Mouse (Mus musculus) gonadal fat pad, adult 2 months (tissue): ENCODE measurements around the gene Fam234b. TPM values are rescaled to one million over a fixed set of nuclear protein-coding genes. Genes with fewer than 3 reads are reported as not detected.

ENCODE experiments used
- DNase-seq: peaks from one replicate; pipeline ENCODE4 v3.0.0-alpha.2; 2012; ENCODE audit warnings: low read depth
- polyA plus RNA-seq: library from polyadenylated mRNA; depleted of rRNA; stranded (reverse); fragments of >200 nt; gene quantifications from 2 replicates; pipeline ENCODE4 v1.2.3, GENCODE M21; 2012

The Fam234b gene
- polyA plus RNA-seq, 1 experiment, result 16.7 TPM

DNA sequence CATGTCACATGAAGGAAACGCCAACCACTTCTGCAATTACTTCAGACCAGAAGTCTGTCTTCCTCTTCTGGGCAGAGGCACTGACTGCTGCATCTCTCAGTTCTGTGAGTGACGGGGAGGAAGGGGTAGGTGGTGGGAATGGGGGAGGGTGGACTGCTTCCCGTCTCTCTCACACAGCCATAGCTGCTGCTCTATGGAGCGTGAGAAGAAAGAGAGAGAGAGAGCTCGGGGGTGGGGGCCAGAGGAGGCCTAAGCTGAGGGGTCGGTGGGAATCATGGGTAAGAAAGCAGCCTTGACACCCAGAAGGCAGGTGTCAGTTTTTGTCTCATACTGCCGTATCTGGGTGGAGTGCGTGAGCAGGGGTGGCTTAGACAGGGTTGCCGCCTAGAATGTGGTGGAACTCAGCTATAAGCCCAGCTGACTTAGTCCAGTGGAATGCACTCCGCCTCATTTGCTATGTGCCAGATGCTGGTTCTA is 30.7 kb downstream of the Fam234b start:
- DNase-seq, result no peak

DNA sequence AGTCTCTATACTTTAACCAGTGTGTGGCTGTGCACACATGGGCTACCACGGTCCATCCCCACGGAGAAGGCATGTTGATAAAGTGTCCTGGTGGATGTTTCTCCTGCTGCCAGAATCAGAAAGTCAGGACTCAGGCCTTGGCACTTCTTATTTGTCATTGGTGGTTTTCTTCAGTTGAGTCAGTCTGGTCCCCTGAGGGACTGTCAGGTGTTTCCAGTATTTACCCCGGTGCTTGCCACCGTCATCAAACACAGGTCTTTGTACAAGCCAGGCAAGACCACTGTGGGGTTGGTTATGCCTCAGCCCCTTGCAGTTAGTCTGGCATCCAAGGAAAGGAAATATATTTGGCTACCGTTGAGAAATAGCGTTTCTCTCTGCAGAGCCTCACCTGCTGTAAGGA is 32.8 kb downstream of the Fam234b start:
- no peak for DNase-seq

DNA sequence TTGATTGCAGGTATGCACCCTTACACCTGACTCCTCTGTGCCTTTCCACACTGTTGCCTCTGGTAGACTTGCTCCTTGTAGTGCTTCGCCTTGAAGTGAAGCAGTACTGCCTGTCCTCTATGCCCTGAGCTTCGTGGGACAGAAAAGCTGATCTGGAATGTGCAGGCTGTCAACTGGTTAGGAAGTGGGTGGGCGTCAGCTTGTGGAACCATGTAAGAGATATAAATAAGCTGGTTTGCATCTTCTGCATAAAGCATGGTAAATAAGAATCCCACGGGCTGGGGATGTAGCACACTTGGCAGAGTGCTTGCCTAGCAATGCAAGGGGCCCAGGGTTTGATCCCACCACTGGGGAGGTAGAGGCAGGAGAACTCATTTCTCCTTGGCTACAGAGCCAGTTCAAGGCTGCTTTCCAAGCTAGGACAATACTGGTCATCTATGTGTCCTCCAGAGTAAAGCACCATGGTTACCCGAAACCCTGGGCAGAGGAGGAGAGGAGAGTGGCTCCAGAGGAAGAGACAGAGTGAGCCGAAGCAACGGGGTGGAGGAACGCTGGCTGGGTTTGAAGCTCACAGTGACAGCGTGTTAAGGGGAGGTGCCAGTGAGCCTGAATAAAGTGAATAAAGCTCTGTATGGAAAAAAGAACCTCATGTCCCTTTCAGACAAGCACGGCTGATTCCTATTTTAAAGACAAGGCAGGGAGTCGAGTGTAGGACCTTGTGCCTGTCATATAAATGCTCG is 34.8 kb downstream of the Fam234b start:
- no peak for DNase-seq

DNA sequence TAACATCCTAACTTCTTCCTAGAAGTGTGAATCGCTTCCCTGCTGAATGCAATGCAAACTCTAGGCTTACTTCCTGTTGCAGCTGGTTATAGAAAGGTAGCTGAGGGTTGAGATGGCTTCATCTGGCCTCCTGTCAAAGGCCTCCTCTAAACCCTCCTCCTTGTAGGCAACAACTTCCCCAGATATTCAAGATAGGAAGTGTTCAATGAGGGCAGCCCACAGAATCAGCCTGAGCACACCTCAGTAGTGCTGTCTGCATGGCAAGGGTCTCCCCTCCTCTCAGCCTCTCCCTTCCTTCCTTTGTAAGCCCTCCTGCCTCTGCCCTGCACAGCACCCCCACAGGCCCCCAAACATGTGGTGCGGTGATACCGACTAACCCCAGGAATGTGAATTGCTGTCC is 38.0 kb downstream of the Fam234b start:
- no peak for DNase-seq

DNA sequence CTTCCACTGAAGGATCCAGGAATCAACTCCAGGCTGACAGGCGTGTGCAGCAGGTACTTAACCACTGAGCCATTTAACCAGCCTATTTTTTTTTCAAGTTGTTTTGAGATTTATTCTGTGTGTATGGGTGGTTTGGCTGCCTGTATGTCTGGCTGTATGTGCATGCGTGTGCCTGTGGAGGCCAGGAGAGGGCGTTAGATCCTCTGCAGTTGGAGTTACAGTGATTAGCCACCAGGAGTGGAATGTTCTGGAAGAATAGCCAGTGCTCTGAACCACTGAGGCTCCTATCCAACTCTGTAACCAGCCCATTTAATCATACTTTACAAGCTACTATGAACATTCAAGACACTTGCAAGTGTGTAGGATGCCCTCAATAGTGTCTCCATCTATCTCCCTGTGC is 38.8 kb downstream of the Fam234b start:
- DNase-seq, result no peak

DNA sequence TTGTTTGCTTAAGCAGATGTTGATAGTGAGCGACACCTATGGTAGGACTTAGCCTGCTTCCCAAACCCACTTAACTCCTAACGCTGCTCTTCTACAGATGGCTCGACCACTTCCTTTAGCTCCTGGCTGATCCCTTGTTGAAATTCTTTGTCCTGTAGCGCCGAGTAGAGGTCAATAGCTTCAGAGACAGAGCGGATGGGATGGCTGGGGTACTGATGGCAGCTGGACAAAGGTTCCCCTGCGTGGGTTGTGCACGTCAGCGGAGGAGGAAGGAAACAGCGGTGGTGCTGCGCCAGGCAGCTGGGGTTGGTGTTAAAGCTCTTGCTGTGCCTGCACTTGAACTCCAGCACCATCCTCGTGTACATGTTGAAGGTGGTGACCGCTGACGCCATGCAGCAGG is 39.5 kb downstream of the Fam234b start:
- DNase-seq, result no peak

DNA sequence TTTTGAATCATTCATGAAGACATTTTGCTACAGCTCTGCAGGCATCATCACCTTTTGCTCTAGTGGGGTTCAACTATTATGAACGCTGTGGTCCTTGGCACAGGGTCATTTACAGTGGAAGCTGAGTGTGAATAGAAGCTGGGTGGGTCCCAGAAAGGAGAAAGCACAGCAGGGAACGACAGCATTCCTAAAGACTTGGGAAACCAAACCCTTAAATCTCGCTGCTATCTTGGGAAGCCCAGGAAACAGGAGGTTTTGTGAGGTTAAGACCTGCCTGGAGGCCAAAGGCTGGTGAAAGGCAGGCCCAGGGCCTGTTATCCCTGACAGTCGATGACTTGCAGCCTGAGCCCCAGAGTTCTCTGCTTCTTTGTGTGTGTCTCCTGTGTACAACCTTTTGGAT is 40.4 kb downstream of the Fam234b start:
- no peak for DNase-seq

DNA sequence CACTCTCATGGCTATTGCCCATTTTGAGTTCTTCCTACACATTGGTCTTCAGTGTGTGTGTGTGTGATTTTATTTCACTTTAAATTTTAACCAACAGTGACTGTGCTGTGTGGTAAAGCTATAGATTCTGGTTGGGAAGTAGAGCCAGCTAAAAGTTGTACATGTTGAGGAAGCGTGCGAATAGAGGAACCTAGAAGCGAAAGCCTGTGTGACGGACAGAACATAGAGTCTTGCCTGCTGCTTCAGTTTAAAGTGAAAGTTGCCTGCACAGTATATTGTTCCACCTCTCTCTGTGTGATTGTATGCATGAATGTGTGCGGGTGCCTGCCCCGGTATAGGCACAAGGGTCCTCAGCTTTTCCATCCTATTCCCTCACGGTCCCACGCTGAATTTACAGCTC is 42.6 kb downstream of the Fam234b start:
- DNase-seq, result no peak

DNA sequence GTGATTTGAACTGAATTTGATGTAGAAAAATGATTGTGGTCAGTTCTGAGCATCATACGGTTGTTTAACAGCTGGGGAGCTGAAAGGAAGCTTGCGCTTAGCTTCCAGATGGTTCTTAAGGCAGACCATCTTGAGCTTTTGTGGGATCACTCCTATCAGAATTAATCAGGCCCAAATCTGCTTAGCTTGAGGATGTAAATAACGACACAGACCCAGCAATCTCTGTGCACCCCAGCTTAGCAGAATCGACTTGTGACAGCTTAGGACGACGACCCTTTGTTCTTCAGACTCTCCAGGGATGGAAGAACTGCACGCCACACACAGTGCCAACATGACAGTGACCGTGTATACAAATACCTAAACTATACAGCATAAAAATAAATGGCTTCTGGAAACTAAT is 47.8 kb downstream of the Fam234b start:
- DNase-seq, result no peak

DNA sequence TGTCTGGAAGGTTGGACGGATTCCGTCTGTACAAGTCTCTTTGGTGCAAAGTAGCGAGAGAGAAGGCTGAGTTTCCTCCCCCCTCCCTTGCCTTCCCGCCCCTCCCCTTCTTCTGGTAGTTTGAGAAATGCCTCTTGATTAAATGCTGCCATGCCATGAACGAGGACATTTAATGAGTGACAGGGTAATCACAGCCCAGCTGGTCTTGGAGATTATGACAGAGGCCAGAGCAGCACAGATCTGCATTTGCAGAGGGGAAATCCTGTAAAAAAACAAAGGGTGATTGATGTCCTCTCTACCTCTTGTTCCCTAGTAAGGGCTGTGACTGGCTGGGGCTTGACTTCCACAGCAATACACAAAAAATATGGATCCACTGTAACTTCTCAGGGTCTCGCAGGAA is 50.1 kb downstream of the Fam234b start:
- DNase-seq, result no peak

DNA sequence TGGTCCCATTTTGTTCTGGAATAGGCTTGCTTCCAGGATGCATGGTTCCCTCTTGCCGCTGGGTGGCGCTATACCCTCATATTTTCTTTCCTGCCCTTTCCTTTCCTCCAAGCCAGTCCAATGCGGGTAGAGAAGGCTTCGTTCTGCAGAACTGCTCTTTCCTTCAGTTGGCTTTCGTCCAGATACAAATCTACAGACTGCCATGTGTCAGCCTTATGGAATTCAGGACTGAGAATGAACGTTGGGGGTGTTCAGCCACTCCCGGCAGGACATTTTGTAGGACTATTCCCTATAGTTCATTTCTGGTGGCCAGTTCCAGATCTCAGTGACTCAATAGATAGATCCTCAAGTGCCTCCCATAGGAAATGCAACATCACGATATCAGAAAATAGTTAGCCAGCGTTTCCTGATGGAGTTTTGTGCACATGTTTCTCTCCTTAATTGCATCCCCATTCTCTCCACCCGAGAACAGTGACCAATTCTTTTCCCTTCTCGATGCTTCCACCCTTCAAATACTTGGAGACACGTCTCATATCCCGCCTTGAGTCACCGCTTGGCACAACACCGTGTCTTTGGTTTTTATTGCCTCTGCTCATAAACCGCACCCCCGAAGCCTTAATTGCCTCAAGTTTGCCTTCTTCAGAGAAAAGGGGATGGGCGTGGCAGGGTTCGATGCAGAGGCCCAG is 52.2 kb downstream of the Fam234b start:
- DNase-seq, result no peak

DNA sequence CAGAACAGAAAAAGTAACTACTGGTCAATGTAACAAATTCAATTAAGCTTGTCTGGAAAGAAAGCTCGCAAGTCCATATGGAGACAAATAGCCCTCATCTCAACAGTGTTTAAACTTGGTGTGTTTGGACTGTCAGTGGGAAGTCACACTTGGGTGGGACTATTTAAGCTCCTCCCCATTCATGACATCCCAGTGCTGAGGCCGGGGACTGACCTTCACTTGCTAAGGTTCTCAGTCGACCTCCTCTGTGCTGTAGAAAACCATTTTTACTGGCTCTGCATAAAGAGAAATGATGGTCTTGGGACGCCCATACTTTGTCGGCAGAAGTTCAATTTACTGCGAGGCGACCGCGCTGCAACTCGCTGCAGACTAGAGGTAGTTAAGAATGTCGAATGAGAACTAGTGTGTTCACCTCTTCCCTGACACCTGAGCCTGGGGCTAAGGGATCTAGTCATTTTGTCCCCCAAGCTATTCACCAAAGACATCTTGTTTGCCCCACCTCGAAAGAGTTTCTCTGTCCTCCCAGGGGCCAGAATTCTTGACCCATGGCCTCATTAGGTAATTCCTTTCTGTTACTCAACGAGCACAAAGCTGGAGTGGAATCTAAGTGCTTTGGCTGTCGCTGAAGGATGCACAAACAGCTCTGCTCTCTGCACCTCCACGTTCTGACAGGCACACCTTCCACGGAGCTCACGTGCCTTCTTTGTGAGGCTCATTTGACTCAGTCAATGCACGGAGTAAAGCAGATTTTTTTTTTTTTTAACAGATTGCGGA is 53.3 kb downstream of the Fam234b start:
- peak; percentile 70 for DNase-seq

DNA sequence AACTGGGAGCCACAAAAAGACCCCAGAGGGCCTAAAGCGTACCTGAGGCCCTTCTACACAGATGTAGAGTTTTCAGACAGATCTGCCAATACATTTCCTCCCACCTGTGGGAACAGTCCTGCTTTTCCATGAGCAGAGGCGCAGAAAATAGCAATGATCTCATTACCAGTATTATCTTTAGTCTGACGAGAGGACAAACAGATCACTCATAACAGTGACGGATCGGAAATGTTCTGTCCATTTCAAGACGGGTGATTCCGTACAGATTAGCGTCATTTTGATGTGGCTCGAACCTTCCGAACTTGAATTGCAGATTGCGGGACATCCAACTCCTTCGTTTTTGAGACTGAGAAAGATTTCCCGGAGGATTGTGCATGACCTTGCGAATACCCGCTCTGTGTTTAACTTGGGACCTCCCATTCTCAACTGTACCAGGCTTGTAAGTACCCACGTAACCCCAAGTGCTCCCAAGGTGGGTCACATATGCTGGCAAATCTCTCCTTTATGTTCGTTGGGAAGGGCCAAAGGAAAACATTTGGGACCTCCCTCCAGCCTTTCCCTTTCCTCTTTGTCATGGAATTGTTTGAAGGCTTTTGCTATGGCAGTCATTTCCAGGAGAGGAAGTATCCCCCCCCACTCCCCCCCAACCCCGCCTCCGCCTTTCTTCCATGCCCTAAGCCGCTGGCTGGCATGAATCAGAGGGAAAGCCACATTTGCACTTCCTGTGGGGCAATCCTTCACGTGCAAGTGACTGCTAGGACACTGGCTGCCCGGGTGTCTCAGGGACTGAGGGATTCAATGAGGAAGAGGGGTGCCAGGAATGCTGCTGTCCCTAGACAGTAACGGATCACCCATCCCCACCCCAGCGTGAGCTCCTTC is 54.3 kb downstream of the Fam234b start:
- no peak for DNase-seq

DNA sequence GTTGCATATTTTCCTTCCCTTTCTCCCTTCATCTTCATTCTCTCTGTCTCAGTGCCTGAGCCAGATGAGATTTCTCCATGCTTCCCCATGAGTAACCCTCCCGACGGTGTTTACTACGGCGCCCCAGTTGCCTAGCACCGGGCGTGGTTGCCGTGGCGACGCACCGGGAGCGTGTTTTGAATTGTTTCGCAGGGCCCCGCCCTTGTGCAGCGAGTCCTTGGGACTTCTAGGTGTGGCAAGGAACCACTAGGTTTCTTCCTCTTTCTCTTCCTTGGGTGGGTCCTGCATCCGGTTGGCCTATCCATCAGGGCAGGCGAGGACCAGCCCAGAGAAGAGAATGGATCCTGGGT is 54.9 kb downstream of the Fam234b start:
- DNase-seq, result no peak

DNA sequence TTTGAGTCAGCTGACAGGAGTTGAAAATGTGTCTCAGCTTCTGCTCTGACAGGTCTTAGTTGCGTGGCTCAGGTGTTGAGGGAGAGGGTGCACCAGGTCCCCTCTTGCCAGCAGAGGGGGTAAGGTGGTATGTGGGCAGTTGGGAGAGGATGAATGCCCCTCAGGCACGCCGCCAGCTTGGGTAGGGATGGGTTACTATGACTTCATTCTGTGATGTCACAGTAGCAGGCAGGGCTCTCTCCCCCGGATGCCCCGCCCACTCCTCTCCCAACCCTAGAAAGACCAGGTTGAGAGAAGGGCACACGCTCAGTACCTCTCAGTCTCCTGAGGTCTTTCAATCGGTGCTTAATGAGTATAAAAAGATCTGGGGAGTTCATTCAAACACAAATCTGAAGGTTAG is 56.4 kb downstream of the Fam234b start, which contains the start of gene Gsg1:
Gene Gsg1, minus strand, starts transcription at position 199 of the 400 bp plus-strand sequence.
- no peak for DNase-seq

DNA sequence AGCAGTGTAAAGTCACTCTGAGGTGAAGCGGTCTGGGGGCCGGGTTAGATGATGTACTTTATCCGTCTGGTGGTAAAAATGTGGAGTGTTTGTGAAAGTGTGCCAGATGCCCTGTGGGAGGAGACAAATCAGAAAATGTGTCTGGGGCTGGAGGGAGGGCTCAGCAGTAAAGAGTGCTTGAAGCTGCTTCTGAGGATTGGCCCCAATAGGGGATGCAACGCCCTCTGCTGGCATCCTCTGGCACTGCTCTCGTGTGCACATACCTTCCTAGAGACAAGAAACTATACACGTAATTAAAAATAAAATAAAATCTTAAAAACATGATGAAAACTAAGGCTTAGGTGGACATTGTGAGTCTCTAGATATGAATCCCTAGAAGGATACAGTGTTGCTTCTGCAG is 62.7 kb downstream of the Fam234b start:
- DNase-seq, result no peak

DNA sequence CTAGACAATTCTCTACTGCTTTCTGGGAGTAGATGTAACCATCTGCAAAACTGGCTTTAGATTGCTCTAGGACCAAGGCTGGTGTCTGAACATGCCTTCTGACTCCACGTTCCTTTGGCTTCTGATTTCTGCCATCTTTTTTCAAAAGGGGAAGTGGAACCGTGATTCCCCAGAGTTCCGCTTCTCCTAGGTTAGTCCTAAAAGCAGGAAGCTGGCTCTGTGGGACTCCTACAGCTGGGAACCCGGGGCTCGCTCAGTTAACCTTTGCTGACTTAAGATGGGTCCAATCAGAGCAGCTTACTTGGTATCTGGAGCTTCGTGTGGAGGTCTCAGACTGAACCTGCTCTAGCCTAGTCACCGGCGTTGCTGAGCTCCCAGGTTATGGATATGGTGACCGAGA is 63.3 kb downstream of the Fam234b start:
- DNase-seq, result no peak

DNA sequence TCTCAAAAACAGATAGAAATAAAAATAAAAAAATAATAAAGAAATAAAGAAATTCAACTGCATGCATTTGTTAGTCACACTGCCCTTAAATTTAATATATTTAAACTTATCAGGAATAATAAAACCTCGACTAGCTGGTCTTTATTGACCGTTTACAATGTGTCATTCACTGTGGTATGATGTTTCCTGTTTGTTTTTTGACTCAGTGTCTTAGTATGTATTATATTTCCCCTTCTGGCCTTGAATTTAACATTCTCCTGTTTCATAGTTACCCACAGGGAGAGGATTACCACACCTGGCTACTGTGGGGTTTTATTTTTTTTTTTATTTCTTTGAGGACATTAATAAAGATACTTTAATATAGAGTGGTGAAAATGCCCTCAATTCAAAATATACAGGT is 64.8 kb downstream of the Fam234b start:
- DNase-seq, result no peak

DNA sequence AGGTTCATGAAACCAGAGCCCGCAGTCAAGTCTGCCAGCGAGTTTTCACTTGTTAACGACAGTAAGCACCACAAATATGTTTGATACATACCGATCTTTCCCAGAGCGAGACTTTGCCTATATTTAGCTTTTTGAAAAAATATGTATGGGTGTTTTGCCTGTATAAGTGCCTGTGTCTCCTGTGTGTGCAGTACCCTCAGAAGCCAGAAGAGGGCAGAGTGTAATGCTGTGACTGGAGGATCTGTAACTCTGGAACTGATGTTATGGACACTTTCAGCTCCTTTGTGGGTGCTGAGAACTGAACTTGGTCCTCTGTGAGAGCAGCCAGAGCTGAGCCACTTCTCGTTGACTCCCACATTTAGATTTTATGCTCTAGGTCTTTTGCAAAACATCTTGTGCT is 66.4 kb downstream of the Fam234b start:
- DNase-seq, result no peak

DNA sequence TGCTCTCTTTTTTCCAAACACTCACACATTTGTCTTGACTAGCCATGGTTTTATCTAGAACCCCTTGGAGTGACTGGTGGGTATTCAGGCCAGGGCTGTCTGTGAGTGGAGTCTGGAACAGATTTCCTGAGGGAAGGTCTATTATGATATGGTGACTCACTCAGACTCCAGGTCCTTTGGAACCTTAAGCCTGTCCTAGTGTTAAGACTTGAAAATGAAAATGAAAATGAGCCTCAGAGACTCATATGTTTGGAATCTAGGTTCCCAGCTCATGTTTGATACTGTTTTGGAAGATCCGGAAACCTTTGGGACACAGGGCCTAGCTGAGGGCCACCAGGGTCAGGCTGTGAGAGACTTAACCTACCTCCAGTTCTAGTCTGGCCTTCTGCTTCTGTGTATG is 68.3 kb downstream of the Fam234b start:
- DNase-seq, result no peak

DNA sequence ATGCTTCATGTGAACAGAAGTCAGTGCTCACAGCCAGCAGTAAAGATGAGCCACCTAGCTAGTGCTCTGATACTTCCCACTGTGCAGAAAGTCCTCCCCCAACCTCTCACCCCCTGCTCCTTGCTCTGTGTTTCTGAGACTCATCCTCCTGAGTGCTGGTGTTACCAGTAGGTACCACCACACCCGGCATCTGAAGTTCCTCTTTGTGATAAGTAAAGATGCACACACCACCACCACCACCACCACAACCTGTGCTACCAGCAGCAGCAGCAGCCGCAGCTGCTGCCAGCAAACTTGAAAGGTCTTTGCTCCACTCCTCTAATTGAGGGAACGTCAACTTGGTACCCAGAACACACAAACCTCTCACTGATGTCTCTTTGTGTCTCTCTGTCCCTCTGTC is 69.4 kb downstream of the Fam234b start:
- DNase-seq, result no peak

DNA sequence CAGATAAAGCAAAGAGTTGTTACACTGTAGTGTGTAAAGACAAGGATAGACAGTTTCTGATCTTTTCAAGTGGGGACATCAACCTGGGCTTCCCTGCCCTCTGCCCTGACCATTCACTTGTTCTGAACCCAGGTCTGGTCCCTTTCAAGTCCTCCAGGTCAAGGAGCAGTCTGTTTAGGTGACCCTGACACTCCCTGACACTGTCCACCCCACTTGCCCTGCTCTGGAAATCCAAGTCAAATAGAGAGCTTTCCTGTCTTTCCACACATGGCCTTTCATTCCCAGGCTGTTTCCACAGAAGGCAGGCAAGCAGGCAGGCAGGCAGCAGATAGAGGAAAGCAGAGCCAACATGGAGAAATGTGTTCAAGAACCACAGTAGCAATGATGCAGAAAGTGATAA is 70.6 kb downstream of the Fam234b start:
- DNase-seq, result no peak
